Mouse (Mus musculus) cerebellum, adult 11-12 months (tissue): ENCODE data around the gene Poc1a.

Experiments
- DNase-seq: peaks from one replicate; pipeline ENCODE4 v3.0.0; 2022

Poc1a gene

GRCm38 (mm10) chr9:106280808-106281544 is at the start of gene Poc1a:
Poc1a (plus strand) TSS chr9:106281061.
- DNase-seq: peak; percentile 93

- no peak for DNase-seq
Measured at GRCm38 (mm10) chr9:106231220-106231619, 49.6 kb upstream of the Poc1a start.

DNA sequence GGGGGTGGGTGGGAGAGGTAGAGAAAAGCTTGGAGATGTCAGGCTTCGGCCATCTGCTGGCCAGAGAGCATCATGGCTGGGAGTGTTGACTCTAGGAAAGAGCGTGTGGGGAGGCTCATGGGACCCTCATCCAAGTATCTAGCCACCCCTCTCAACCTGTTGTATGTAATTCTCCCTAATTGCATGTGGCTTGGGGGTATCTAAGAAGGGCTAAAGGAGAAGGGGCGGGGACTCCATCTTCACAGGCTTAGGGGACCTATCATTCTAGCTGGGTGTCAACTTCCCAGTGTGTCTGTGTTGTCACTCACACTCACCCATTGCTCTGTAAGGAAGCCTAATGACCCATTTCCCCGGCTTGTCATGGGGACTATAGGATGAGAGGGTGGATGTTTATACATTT is 49.0 kb upstream of the Poc1a start:
- no peak for DNase-seq

DNA sequence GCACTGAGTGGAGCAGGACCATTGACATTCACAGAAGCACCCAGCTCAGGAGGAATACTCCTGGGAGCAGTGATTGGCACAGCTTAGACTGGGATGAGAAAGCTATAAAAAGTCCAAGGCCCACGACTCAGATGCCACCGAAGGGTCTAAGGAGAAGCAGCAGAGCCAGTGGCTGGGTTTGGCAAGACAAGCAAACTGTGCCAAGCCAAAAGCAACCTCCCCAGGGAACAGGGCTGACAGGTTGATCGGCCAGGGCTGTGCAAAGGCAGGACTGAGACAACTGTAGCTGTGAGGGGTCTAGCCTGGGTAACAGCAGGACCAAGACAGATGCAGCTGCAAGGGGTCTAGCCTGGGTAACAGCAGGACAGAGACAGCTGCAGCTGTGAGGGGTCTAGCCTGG is 47.9 kb upstream of the Poc1a start:
- no peak for DNase-seq

- no peak for DNase-seq
Measured at GRCm38 (mm10) chr9:106233953-106234352, 46.9 kb upstream of the Poc1a start.

- DNase-seq: no peak
Measured at GRCm38 (mm10) chr9:106235194-106235830, 45.5 kb upstream of the Poc1a start.

DNA sequence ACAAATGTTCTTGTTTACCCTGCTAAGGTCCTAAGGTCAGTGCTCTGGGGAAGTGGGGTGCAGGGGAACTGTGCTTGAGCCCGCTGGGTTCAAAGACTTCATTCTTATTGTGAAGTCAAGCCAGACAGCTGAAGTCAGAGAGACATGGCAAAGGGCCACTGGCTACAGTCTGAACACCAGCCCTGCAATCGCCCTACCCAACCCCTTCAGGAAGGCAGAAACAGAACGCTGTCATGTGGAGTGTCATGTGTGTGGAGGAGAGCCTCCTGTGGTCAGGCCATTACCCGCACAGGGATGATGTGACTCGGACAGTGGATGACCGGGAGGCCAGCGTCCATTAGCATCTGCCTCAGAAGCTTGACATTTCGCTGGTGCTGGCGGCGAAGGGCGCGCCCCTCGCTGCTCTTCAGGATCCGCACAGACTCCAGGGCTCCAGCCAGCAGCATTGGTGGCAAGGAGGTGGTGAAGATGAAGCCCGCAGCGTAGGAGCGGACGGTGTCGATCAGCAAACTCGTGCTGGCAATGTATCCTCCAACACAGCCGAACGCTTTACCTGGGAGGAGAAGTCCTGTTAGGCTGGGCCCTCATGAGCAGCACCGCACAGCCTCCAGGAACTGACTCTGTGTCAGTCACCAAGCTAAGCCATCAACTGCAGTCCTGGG is 44.6 kb upstream of the Poc1a start:
- no peak for DNase-seq

GRCm38 (mm10) chr9:106236818-106237211 is 44.0 kb upstream of the Poc1a start:
- no peak for DNase-seq

GRCm38 (mm10) chr9:106237401-106237800 is 43.5 kb upstream of the Poc1a start:
- no peak for DNase-seq

DNA sequence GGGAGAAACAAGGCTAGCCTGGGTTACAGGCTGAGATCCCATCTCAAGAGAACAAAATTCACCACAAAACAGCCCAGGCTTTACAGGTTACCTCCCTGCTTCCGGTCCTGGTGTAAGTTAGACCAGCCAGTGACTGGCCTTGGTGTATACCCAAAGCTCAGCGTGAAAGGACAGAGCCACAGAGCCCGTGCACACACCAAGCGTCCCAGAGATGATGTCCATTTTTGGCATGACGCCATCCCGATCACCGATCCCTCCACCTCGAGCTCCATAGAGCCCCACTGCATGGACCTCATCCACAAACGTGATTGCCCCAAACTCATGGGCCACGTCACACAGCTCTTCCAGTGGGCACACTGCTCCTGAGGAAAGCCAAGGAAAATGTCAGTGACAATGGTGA is 43.0 kb upstream of the Poc1a start:
- no peak for DNase-seq

GRCm38 (mm10) chr9:106241541-106242164 is 39.2 kb upstream of the Poc1a start:
- no peak for DNase-seq

- DNase-seq: peak; percentile 92
Measured at GRCm38 (mm10) chr9:106242813-106243488, 37.9 kb upstream of the Poc1a start.

- peak; percentile 54 for DNase-seq
Measured at GRCm38 (mm10) chr9:106249550-106249949, 31.3 kb upstream of the Poc1a start.

GRCm38 (mm10) chr9:106250245-106250644 is 30.6 kb upstream of the Poc1a start:
- no peak for DNase-seq

DNA sequence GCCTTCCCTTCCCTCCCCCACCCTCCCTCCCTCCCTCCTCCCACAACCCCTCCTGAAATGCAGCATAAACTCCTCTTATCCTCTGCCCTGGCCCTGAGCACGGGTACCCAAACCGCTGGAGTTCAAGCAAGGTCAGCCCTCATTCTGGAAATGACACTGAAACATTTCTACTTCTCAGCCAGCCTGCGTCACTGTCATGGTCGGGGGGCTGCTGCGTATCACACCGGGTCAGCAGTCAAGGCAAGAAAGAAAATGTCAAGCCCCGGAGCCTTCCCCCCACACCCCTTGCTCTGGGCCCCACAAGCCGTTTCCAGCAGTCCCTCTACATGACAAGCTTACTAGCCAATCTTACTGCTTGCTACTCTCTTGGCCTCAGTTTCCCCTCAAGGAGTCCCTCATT is 29.8 kb upstream of the Poc1a start:
- no peak for DNase-seq

- no peak for DNase-seq
Measured at GRCm38 (mm10) chr9:106254001-106254400, 26.9 kb upstream of the Poc1a start.

DNA sequence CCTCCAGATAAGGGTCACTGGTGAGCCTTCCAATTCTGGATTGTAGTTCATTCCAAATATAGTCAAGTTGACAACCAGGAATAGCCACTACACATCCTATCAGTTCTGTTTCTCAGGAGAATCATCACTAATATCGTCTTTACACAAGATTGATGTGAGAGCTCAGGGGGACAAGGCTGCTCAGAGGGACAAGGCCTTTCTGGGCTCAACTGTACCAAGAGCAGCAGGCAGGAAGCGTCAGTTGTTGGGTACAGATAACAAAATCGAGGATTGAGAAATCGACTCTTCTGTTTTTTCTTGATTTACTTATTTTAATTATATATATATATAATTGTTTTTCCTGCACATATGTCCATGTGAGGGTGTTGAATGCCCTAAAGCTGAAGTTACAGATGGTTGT is 22.4 kb upstream of the Poc1a start:
- DNase-seq: no peak

- no peak for DNase-seq
Measured at GRCm38 (mm10) chr9:106258990-106259389, 21.9 kb upstream of the Poc1a start.

GRCm38 (mm10) chr9:106261058-106261457 is 19.8 kb upstream of the Poc1a start:
- DNase-seq: no peak

DNA sequence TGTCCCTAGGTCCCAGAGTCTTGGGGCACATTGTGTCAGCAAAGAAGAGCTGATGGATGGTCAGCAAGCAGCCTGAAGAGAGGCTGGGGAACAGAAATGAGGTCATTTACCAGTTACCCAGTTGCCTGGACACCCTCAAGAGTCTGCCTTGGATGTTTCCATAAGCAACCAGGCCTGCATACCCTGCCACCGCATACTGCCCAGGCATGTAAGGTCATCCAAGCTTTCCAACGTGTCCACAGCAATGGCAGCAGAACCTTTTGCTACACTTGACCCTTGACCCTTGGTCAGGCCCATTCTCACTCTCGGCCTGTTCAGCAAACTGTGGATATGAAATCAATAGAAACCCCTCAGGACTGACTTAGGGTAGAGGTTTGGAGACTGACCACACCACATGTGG is 19.4 kb upstream of the Poc1a start:
- DNase-seq: no peak

- DNase-seq: no peak
Measured at GRCm38 (mm10) chr9:106262075-106262474, 18.8 kb upstream of the Poc1a start.

DNA sequence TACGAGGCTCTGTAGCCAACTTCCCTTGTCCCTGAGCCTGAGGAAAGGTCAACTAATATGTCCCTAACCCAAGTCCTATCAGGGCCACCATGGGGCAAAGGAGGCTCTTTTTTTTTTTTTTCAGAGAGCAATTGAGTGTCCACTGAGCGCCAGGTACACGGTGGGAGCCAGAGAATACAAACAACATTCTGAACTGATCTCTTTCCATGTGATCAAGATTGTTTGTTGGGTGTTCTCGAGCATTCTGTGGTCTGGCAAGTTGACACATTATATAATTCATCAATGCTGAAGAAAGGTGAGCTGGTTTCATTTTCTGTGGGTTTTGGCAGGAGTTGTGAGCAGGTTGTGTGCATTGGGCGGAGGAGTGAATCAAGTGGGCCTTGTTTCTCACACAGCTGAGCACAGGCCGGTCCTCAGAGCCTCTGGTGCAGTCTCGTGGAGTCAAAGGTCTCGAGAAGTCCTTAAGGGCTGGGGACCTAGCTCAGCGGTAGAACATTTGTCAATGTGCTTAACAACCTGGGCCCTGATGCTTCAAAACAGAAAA is 17.4 kb upstream of the Poc1a start:
- no peak for DNase-seq
